Mouse (Mus musculus): Measurements from ENCODE around the gene Magi2. TPM values are rescaled to one million over a fixed set of nuclear protein-coding genes. Genes with fewer than 3 reads are reported as not detected.

Gene Magi2
- polyA plus RNA-seq, 1 experiment from 2014 or later, result 18.6 TPM

DNA sequence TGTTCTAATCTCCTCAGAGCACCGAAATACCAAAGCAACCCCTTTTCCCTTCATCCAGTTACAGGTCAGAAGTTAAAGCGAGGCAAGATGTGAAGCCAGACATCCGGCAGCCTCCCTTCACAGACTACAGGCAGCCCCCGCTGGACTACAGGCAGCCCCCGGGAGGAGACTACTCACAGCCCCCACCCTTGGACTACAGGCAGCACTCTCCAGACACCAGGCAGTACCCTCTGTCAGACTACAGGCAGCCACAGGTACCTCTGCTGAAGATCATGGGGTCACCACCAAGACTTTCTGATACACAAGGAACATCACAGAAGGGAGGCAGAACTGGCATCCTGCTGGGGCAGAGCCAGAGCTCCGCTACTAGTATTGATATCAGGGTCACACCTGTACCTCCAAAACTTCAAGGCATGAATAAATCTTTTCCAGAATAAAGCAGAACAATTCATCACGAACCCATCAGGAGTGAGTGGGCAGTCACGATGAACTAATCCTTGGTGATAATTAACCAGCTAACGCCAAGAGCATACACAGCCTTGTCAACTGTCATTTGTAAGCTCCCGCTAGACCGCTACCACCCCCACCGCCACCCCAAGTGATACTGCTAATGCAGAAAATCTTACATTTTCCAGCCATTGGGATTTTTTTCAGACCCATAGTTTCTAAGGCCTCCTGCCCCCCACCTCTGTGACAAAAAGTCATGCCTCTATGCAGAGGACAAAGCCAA, 1382.5 kb downstream of the Magi2 start:
- 89% methylated on average over 12 of the region's 12 CpGs for WGBS
- Histone ChIP-seq H3K27ac (no peak overlapping the region), H3K4me3 (no peak overlapping the region), H3K9me3 (replicated peaks) (no peaks in the 10 kb centered on the region), H3K27me3 (no peaks in the 10 kb centered on the region), H3K4me2 (no peak overlapping the region), H3K4me1 (peaks cover 1% of the 10 kb centered on the region; the same call in 1 of the 2 replicates), H3K36me3 (ENCODE audit: poor library complexity, severe bottlenecking) (peaks cover 30% of the 10 kb centered on the region), H3K9ac (no peak overlapping the region)
- peak; percentile 41; the same call in 1 of the 2 replicates for ATAC-seq

DNA sequence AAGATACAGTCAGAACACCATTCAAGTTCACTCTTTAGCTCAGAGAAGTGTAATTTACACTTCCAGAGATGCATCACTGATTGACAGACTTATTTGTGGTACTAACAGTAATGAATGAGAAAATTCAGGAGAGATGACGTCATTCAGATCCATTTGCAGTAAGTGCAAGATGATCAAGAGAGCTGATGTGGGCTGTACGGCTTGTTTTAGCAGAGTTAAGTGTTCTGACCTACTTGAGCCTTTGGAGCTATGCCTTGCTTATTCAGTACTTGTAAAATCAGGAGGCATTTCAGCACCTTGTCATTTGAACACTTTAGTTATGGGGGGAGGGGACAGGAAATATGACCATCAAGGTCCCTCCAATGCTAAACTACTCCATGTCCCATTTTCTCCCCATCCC, 1383.8 kb downstream of the Magi2 start:
- ATAC-seq, result no peak
- WGBS, result 77% methylated on average over 2 of the region's 2 CpGs

DNA sequence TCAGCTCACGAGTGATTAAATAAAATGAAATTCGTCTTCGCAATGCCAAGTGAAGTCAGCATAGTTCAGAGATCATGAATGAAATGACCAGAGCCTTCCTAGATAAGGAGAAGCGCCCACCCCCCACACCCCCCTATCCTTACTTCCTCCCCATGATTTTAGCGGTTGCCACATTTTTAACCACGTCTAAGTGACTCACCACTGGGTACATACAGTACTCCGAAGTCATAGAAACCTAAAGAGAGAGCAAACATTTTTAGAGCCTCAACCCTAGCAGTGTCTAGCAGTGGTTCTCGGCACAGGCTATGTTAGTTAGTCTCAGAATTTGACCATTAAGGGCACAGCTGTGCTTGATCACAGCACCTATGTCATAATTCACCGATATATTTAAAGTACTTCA, 1385.8 kb downstream of the Magi2 start:
- no peak overlapping the region for H3K4me3 ChIP-seq
- H3K27ac ChIP-seq, result no peak overlapping the region
- no peaks in the 10 kb centered on the region for H3K9me3 ChIP-seq (replicated peaks)
- no peaks in the 10 kb centered on the region for H3K4me1 ChIP-seq
- H3K9ac ChIP-seq, result no peak overlapping the region
- no peak overlapping the region for H3K4me2 ChIP-seq
- H3K27me3 ChIP-seq, result no peaks in the 10 kb centered on the region
- H3K36me3 ChIP-seq (ENCODE audit: poor library complexity, severe bottlenecking), result peaks cover 30% of the 10 kb centered on the region
- no peak for ATAC-seq
- WGBS, result 94% methylated on average over 9 of the region's 9 CpGs

More for the DNA sequence above, 1383.8 kb downstream of the Magi2 start:
- no peak overlapping the region for H3K27ac ChIP-seq
- no peak overlapping the region for H3K4me3 ChIP-seq
- no peak overlapping the region for H3K9ac ChIP-seq
- no peaks in the 10 kb centered on the region for H3K4me1 ChIP-seq
- H3K4me2 ChIP-seq, result no peak overlapping the region
- H3K36me3 ChIP-seq (ENCODE audit: poor library complexity, severe bottlenecking), result peaks cover 30% of the 10 kb centered on the region
- H3K9me3 ChIP-seq (replicated peaks), result no peaks in the 10 kb centered on the region
- H3K27me3 ChIP-seq, result no peaks in the 10 kb centered on the region

DNA sequence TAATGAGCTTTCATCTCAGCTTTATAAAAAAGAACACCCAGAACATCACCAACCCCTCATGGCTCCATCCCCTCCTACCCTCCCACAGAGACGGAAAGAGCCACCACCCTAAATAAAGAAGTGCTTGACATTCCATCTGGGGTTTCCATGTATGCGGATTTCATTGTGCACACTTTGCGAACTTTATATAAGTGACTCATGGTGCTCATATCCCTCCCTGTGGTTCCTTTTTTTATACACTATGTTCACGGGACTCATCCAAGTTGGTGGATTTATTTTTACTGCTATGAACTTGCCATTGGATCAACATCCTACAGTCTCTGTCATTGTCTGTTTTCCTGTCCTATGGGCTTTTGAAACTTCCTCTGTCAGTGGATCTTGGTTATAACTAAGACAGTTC, 1388.1 kb downstream of the Magi2 start:
- no peak for ATAC-seq
- H3K27ac ChIP-seq, result no peak overlapping the region

DNA sequence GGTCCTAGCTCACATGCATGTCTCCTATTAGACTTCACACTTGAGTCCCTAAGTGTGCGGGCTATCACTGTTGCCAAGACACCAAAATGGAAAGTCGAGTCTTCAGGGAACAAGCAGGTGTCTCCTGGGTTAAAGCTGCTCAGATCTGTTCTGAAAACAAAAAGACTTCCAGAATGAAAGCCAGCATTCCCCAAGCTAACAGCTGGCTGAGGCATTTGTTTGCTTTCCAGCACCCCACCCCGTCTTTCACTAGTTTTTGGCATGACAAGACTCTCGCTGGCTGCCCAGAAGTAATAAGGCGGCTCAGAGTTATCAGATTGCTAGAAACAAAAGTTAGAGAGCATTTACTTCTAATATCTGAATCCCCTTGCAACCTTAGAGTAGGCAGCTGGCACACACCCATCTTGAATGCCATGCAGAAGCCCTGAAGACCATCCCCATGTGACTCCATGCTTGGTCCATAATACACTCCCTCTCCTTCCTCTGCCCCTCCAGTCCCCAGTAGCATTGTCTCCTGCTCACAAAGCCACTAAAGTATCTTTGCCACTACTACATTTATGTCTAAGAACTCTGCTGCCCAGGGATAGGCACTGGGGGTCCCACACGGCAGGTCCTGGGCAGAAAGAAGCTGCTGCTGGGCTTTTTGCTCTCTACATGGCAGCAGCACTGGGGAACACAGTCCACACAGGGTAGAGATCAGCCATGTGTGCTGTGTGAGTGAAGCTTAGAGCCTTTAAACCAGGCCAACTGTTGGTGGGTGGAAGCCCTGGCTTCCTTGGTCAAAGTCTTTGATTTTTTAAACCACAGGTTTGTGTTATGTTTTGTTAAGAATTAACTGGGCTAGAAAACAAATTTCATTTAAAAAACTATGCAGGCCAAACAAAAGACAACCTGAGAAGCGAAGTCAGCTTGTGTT, 1394.0 kb downstream of the Magi2 start:
- ATAC-seq, result no peak
- Histone ChIP-seq H3K4me3 (no peak overlapping the region), H3K27me3 (no peaks in the 10 kb centered on the region), H3K27ac (no peak overlapping the region), H3K9me3 (replicated peaks) (no peaks in the 10 kb centered on the region), H3K36me3 (ENCODE audit: poor library complexity, severe bottlenecking) (no peaks in the 10 kb centered on the region), H3K4me1 (peaks cover 6% of the 10 kb centered on the region; the same call in 1 of the 2 replicates), H3K9ac (no peak overlapping the region), H3K4me2 (no peak overlapping the region)
- 77% methylated on average over 7 of the region's 7 CpGs for WGBS

More for the DNA sequence above, 1388.1 kb downstream of the Magi2 start:
- Histone ChIP-seq H3K4me2 (no peak overlapping the region), H3K36me3 (ENCODE audit: poor library complexity, severe bottlenecking) (peaks cover 21% of the 10 kb centered on the region), H3K9me3 (replicated peaks) (no peaks in the 10 kb centered on the region), H3K9ac (no peak overlapping the region), H3K27me3 (no peaks in the 10 kb centered on the region), H3K4me1 (no peaks in the 10 kb centered on the region), H3K4me3 (no peak overlapping the region)
- WGBS, result 84% methylated on average over 4 of the region's 4 CpGs

DNA sequence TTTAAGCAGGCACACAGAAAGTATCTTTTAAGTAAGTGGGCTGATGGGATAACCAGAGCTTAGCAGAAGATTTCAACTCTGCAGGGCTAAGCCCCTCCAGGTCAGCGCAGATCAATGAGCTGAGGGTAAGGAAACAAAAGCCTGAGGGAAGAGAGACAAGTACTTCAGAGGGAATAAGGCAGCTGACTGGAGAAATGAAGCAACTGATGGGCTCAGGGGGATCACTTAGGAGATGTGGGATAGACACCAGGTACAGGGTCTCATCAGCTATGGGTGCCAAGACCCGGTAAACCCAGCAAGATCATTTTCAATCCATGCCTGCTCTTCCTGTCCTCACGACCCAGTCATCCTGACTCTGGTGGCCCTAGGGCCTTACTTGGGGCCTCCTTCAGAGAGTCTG, 1395.6 kb downstream of the Magi2 start:
- ATAC-seq, result 0 out of 2 replicates have a peak, but pooled peaks have one; percentile 31
- H3K9ac ChIP-seq, result no peak overlapping the region
- WGBS, result 62% methylated on average over 3 of the region's 3 CpGs
- no peak overlapping the region for H3K27ac ChIP-seq
- no peak overlapping the region for H3K4me2 ChIP-seq
- H3K9me3 ChIP-seq (replicated peaks), result no peaks in the 10 kb centered on the region
- no peaks in the 10 kb centered on the region for H3K36me3 ChIP-seq (ENCODE audit: poor library complexity, severe bottlenecking)
- H3K4me1 ChIP-seq, result peaks cover 6% of the 10 kb centered on the region; the same call in 1 of the 2 replicates
- H3K27me3 ChIP-seq, result no peaks in the 10 kb centered on the region
- no peak overlapping the region for H3K4me3 ChIP-seq

DNA sequence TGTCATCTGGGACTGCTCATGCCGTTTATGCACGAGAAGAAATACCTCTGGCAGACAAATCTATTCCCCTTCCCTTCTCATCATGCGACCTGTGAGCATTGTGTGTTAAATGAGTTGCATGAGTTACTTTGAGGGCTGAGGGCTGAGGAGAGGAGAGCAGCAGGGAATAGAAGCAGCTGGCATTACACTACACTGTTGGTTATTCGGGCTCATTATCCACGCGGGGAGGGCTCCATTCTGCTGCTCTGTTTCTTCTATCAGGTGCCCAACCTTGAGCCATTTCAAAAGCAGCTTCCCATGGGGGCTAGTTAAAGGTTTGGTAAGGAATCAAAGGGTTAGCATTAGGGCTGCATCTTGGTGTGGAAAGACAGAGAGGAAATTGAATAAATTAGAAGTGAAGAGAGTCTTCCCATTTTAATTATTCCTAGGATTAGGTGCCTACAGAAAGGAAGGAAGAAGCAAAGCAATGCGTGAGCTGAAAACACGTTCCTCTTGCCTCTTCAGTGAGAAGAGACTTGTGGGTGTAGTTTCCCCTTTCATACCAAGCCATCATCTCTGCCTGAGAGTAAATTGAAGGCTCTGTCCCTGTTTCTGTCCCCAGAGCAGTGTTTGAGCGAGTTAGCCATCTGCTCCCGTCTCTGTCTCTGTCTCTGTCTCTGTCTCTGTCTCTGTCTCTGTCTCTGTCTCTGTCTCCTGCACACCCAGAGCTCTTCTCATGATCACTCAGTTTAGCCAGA, 1396.2 kb downstream of the Magi2 start:
- Histone ChIP-seq H3K27me3 (no peaks in the 10 kb centered on the region), H3K9me3 (replicated peaks) (no peaks in the 10 kb centered on the region), H3K4me1 (peaks cover 6% of the 10 kb centered on the region; the same call in 1 of the 2 replicates), H3K4me2 (no peak overlapping the region), H3K27ac (no peak overlapping the region), H3K4me3 (no peak overlapping the region), H3K9ac (no peak overlapping the region), H3K36me3 (ENCODE audit: poor library complexity, severe bottlenecking) (no peaks in the 10 kb centered on the region)
- peak; percentile 86 for ATAC-seq
- 32% methylated on average over 10 of the region's 10 CpGs for WGBS

DNA sequence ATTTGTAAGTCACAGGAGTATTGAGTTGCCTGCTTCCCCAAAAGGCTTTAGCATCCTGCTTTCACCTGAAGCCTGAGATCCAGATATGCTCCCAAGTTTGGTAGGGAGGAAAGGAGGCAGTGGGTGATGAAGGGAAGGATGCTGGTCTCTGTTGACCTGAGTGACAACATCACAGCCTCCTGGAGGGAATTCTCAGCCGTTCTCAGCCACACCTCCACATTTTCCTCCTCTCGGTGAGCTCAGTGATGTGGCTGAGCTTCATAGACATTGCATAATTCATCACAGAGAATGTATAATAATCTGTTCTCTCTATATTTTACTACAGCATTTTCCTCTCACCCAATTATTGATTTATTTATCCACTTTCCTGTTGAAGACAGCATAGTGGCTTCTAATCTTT, 1398.3 kb downstream of the Magi2 start:
- no peak overlapping the region for H3K4me2 ChIP-seq
- no peak overlapping the region for H3K4me3 ChIP-seq
- no peak overlapping the region for H3K9ac ChIP-seq
- H3K27me3 ChIP-seq, result no peaks in the 10 kb centered on the region
- no peak overlapping the region for H3K27ac ChIP-seq
- H3K9me3 ChIP-seq (replicated peaks), result no peaks in the 10 kb centered on the region
- H3K4me1 ChIP-seq, result peaks cover 6% of the 10 kb centered on the region; the same call in 1 of the 2 replicates
- H3K36me3 ChIP-seq (ENCODE audit: poor library complexity, severe bottlenecking), result no peaks in the 10 kb centered on the region
- WGBS, result 84% methylated on average over 2 of the region's 2 CpGs
- no peak for ATAC-seq

DNA sequence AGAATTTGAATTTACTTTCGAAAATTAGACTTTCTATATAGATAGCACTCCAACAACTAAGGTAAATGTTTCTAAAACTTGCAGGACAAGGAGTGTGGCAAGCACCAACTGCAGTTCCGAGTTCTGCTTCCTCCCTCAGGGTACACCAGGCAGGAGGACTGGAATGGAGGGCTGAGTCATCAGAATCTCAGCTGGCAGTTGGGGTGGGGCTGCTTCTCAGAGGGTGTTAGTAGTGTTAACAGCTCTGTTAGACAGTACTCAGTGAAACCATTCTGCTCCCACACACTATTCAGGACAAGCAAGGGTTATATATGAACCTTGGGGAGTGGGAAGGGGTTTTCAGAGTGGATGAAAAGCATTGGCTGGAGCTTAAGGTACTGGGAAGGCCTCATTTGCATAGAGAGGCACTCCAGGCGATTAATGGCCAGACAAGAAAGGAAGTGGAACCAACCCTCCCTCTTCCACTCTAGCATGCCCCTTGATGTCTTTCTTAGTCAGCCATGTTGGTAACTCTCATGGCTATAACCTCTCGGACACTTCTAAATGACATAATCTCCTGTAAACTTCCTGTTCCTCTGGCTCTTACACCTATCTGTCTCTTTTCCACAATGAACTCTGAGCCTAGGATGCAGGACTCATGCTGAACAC, 1402.2 kb downstream of the Magi2 start:
- H3K4me2 ChIP-seq, result no peak overlapping the region
- H3K27me3 ChIP-seq, result no peaks in the 10 kb centered on the region
- no peaks in the 10 kb centered on the region for H3K36me3 ChIP-seq (ENCODE audit: poor library complexity, severe bottlenecking)
- H3K27ac ChIP-seq, result no peak overlapping the region
- no peak overlapping the region for H3K4me3 ChIP-seq
- ATAC-seq, result peak; percentile 36; the same call in 1 of the 2 replicates
- no peaks in the 10 kb centered on the region for H3K9me3 ChIP-seq (replicated peaks)
- 0 out of 2 replicates have a peak, but pooled peaks cover 3% of the 10 kb centered on the region for H3K4me1 ChIP-seq
- H3K9ac ChIP-seq, result no peak overlapping the region
- WGBS, result 69% methylated on average over 4 of the region's 4 CpGs

DNA sequence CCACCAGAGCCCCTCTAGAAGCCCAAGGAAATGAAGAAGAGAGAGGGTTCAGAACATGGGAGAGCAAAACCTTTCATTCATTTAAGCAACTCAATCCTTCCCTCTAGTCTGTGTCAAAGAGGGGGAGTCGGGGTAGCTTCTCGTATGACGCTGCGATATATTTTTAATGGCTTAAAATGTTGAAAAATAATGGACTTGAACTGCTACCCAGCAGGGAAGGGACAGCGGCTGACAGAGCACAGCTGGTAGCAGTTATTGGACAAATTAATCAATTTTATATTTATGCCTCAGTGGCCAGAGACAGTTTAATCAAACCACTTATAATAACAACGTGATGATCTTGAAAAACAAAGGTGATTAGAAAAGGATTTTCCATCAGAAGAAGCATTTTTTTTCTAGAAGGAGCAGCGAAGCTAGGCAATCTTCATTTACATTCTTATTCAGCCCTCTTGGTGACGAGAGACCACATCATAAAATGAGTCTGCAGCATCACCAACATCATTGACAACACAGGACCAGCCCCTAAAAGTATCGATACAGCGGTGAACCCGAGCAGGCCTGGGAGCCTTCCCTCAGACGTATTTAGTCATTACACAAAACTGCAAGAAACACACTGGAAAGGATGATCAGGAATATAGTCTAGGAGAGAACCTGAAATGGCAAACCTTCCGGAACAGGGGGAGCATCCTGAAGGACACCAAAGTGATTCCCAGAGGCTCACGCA, 1407.4 kb downstream of the Magi2 start:
- H3K4me2 ChIP-seq, result no peak overlapping the region
- WGBS, result 65% methylated on average over 14 of the region's 14 CpGs
- ATAC-seq, result no peak
- H3K27me3 ChIP-seq, result no peaks in the 10 kb centered on the region
- no peaks in the 10 kb centered on the region for H3K36me3 ChIP-seq (ENCODE audit: poor library complexity, severe bottlenecking)
- no peak overlapping the region for H3K27ac ChIP-seq
- H3K4me1 ChIP-seq, result 0 out of 2 replicates have a peak, but pooled peaks cover 10% of the 10 kb centered on the region
- H3K9ac ChIP-seq, result no peak overlapping the region
- no peak overlapping the region for H3K4me3 ChIP-seq
- no peaks in the 10 kb centered on the region for H3K9me3 ChIP-seq (replicated peaks)

DNA sequence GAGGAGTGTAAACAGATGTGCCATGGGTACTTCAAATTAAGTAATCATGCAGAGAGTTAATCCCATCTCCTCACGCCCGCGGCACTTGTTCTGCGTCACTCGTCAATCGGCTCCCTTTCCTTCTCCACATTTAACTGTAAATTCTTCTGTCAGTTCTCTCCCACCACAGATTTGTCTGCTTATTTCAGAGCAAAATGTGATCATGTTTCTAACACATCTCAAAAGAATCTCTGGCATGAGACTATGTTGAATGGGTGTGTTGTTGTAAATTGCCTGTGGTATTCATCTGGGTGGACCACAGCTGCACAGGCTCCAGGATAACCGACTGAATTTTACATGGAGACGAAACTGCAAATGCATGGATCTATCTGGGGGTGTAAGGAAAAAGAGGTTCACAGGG, 1408.0 kb downstream of the Magi2 start:
- ATAC-seq, result no peak
- H3K4me1 ChIP-seq, result 0 out of 2 replicates have a peak, but pooled peaks cover 10% of the 10 kb centered on the region
- H3K9ac ChIP-seq, result no peak overlapping the region
- no peak overlapping the region; the same call in 1 of the 2 replicates for H3K27ac ChIP-seq
- no peak overlapping the region for H3K4me2 ChIP-seq
- H3K36me3 ChIP-seq (ENCODE audit: poor library complexity, severe bottlenecking), result no peaks in the 10 kb centered on the region
- 64% methylated on average over 8 of the region's 8 CpGs for WGBS
- no peaks in the 10 kb centered on the region for H3K27me3 ChIP-seq
- H3K9me3 ChIP-seq (replicated peaks), result no peaks in the 10 kb centered on the region
- no peak overlapping the region for H3K4me3 ChIP-seq
